Mouse (Mus musculus) midbrain, embryonic 13.5 days (tissue): ENCODE results near the gene Dhh. TPM values are rescaled to one million over a fixed set of nuclear protein-coding genes. Genes with fewer than 3 reads are reported as not detected.

Source experiments
- ATAC-seq: fragments of 200-750 bp; cut with Nextera tagmentation; 2 replicates; pipeline ENCODE4 v1.8.0; 2017; ENCODE audit warnings: mild to moderate bottlenecking, moderate TSS enrichment, moderate library complexity
- H3K27ac ChIP-seq: fragments of 300-500 bp; sonication (generic); 2 replicates; pipeline ENCODE4 v1.5.1; 2015; ENCODE audit warnings: inconsistent platforms, mild to moderate bottlenecking, moderate library complexity
- H3K27me3 ChIP-seq: fragments of 300-500 bp; sonication (generic); 2 replicates; pipeline ENCODE4 v1.6.1; 2015; ENCODE audit warnings: mild to moderate bottlenecking, inconsistent platforms
- H3K36me3 ChIP-seq: fragments of 300-500 bp; sonication (generic); 2 replicates; pipeline ENCODE4 v1.6.1; 2015; ENCODE audit warnings: mild to moderate bottlenecking, inconsistent platforms
- H3K4me1 ChIP-seq: fragments of 300-500 bp; sonication (generic); replicated peaks from 2 replicates; pipeline ENCODE4 v1.6.1; 2015; ENCODE audit warnings: inconsistent platforms
- H3K4me2 ChIP-seq: fragments of 300-500 bp; sonication (generic); replicated peaks from 2 replicates; pipeline ENCODE4 v1.6.1; 2015; ENCODE audit warnings: moderate library complexity, mild to moderate bottlenecking, inconsistent platforms
- H3K4me3 ChIP-seq: fragments of 300-500 bp; sonication (generic); replicated peaks from 2 replicates; pipeline ENCODE4 v1.5.1; 2015; ENCODE audit warnings: mild to moderate bottlenecking, inconsistent platforms
- H3K9ac ChIP-seq: fragments of 300-500 bp; sonication (generic); replicated peaks from 2 replicates; pipeline ENCODE4 v1.6.1; 2015; ENCODE audit warnings: mild to moderate bottlenecking, inconsistent platforms
- H3K9me3 ChIP-seq: fragments of 300-500 bp; sonication (generic); 2 replicates; pipeline ENCODE4 v1.6.1; 2016; ENCODE audit warnings: mild to moderate bottlenecking, inconsistent platforms
- WGBS: fragments of 180-500 bp; shearing (Covaris S2); methylation state at CpG from one replicate; pipeline ENCODE4 v1.1.7; 2015; 5-methylcytosine and 5-hydroxymethylcytosine counted together
- polyA plus RNA-seq: library from polyadenylated mRNA; unstranded; fragments of >200 nt; fragmentation: Nextera tagmentation; extraction: Ambion mirVana; gene quantifications from 2 replicates; pipeline ENCODE4 v1.2.1, GENCODE M21; 2015

Dhh gene
- polyA plus RNA-seq, 1 experiment from 2014 or later: 0.48 TPM

- ATAC-seq: no peak
- Histone ChIP-seq H3K4me1 (peaks cover 50% of the 10 kb centered on the region), H3K27ac (peak overlapping the region; percentile 11; the same call in 1 of the 2 replicates), H3K4me3 (peak overlapping the region; percentile 100), H3K9me3 (no peaks in the 10 kb centered on the region), H3K36me3 (peaks cover 21% of the 10 kb centered on the region), H3K4me2 (peak overlapping the region; percentile 100), H3K27me3 (no peaks in the 10 kb centered on the region), H3K9ac (peak overlapping the region; percentile 99)
- 9% methylated on average over 8 of the region's 8 CpGs for WGBS
Observed at GRCm38 (mm10) chr15:98869342-98870178, 28.8 kb downstream of the Dhh start.

- ATAC-seq: no peak
- peaks cover 31% of the 10 kb centered on the region for H3K36me3 ChIP-seq
- H3K27me3 ChIP-seq: no peaks in the 10 kb centered on the region
- H3K9ac ChIP-seq: peak overlapping the region; percentile 99
- peaks cover 50% of the 10 kb centered on the region for H3K4me1 ChIP-seq
- H3K27ac ChIP-seq: no peak overlapping the region
- peak overlapping the region; percentile 100 for H3K4me3 ChIP-seq
- WGBS: 32% methylated on average over 11 of the region's 11 CpGs
- H3K9me3 ChIP-seq: no peaks in the 10 kb centered on the region
- peak overlapping the region; percentile 100 for H3K4me2 ChIP-seq
Observed at GRCm38 (mm10) chr15:98868346-98869063, 29.8 kb downstream of the Dhh start.

GRCm38 (mm10) chr15:98867321-98867720, 31.0 kb downstream of the Dhh start:
- no peak for ATAC-seq
- peak overlapping the region; percentile 100 for H3K4me3 ChIP-seq
- peaks cover 43% of the 10 kb centered on the region for H3K36me3 ChIP-seq
- H3K27ac ChIP-seq: no peak overlapping the region
- H3K9ac ChIP-seq: 0 out of 2 replicates have a peak overlapping the region, but pooled peaks have one; percentile 2
- H3K27me3 ChIP-seq: no peaks in the 10 kb centered on the region
- H3K9me3 ChIP-seq: no peaks in the 10 kb centered on the region
- WGBS: 78% methylated on average over 6 of the region's 6 CpGs
- peak overlapping the region; percentile 100 for H3K4me2 ChIP-seq
- peaks cover 40% of the 10 kb centered on the region for H3K4me1 ChIP-seq

- Histone ChIP-seq H3K4me2 (no peak overlapping the region), H3K9me3 (no peaks in the 10 kb centered on the region)
- 90% methylated on average over 5 of the region's 5 CpGs for WGBS
Observed at GRCm38 (mm10) chr15:98866501-98866900, 31.8 kb downstream of the Dhh start.

GRCm38 (mm10) chr15:98865771-98866170, 32.6 kb downstream of the Dhh start:
- H3K9ac ChIP-seq: no peak overlapping the region

More at GRCm38 (mm10) chr15:98866501-98866900, 31.8 kb downstream of the Dhh start:
- Histone ChIP-seq H3K4me1 (peaks cover 40% of the 10 kb centered on the region), H3K4me3 (no peak overlapping the region), H3K36me3 (peaks cover 51% of the 10 kb centered on the region), H3K27me3 (no peaks in the 10 kb centered on the region), H3K9ac (no peak overlapping the region), H3K27ac (no peak overlapping the region)
- no peak for ATAC-seq

GRCm38 (mm10) chr15:98864951-98865350, 33.4 kb downstream of the Dhh start:
- no peak for ATAC-seq
- Histone ChIP-seq H3K4me2 (no peak overlapping the region), H3K4me1 (peaks cover 34% of the 10 kb centered on the region), H3K27me3 (no peaks in the 10 kb centered on the region), H3K9ac (no peak overlapping the region), H3K27ac (no peak overlapping the region), H3K9me3 (no peaks in the 10 kb centered on the region), H3K36me3 (peaks cover 67% of the 10 kb centered on the region), H3K4me3 (no peak overlapping the region)
- 97% methylated on average over 6 of the region's 6 CpGs for WGBS

More at GRCm38 (mm10) chr15:98865771-98866170, 32.6 kb downstream of the Dhh start:
- Histone ChIP-seq H3K27me3 (no peaks in the 10 kb centered on the region), H3K4me2 (no peak overlapping the region), H3K4me3 (no peak overlapping the region), H3K36me3 (peaks cover 59% of the 10 kb centered on the region), H3K4me1 (peaks cover 40% of the 10 kb centered on the region), H3K9me3 (no peaks in the 10 kb centered on the region), H3K27ac (no peak overlapping the region)
- ATAC-seq: no peak
- WGBS: 93% methylated on average over 8 of the region's 8 CpGs

GRCm38 (mm10) chr15:98863451-98863958, 34.8 kb downstream of the Dhh start:
- Histone ChIP-seq H3K9me3 (no peaks in the 10 kb centered on the region), H3K27ac (no peak overlapping the region), H3K4me2 (no peak overlapping the region), H3K9ac (no peak overlapping the region), H3K27me3 (no peaks in the 10 kb centered on the region), H3K4me1 (peaks cover 20% of the 10 kb centered on the region), H3K4me3 (no peak overlapping the region), H3K36me3 (peaks cover 81% of the 10 kb centered on the region)
- 93% methylated on average over 12 of the region's 12 CpGs for WGBS
- no peak for ATAC-seq

GRCm38 (mm10) chr15:98861701-98862410, 36.5 kb downstream of the Dhh start:
- Histone ChIP-seq H3K27ac (no peak overlapping the region), H3K9ac (no peak overlapping the region), H3K9me3 (no peaks in the 10 kb centered on the region), H3K4me3 (no peak overlapping the region), H3K4me2 (no peak overlapping the region), H3K4me1 (peaks cover 3% of the 10 kb centered on the region), H3K36me3 (peaks cover 98% of the 10 kb centered on the region), H3K27me3 (no peaks in the 10 kb centered on the region)
- 90% methylated on average over 21 of the region's 21 CpGs for WGBS
- ATAC-seq: no peak

GRCm38 (mm10) chr15:98860921-98861320, 37.4 kb downstream of the Dhh start:
- Histone ChIP-seq H3K4me3 (no peak overlapping the region), H3K4me2 (no peak overlapping the region), H3K27me3 (no peaks in the 10 kb centered on the region), H3K4me1 (no peaks in the 10 kb centered on the region), H3K9ac (no peak overlapping the region), H3K36me3 (peaks cover 100% of the 10 kb centered on the region), H3K27ac (no peak overlapping the region), H3K9me3 (no peaks in the 10 kb centered on the region)
- WGBS: 95% methylated on average over 18 of the region's 18 CpGs
- ATAC-seq: no peak

- WGBS: 89% methylated on average over 9 of the region's 9 CpGs
- no peak overlapping the region for H3K9ac ChIP-seq
- no peak overlapping the region for H3K4me3 ChIP-seq
Observed at GRCm38 (mm10) chr15:98859319-98860043, 38.9 kb downstream of the Dhh start.

GRCm38 (mm10) chr15:98854214-98854613, 44.1 kb downstream of the Dhh start:
- Histone ChIP-seq H3K27ac (no peak overlapping the region), H3K9me3 (no peaks in the 10 kb centered on the region), H3K4me2 (no peak overlapping the region), H3K4me3 (no peak overlapping the region), H3K4me1 (no peaks in the 10 kb centered on the region), H3K27me3 (no peaks in the 10 kb centered on the region), H3K36me3 (peaks cover 100% of the 10 kb centered on the region), H3K9ac (no peak overlapping the region)
- ATAC-seq: no peak
- WGBS: 95% methylated on average over 16 of the region's 16 CpGs

More at GRCm38 (mm10) chr15:98859319-98860043, 38.9 kb downstream of the Dhh start:
- Histone ChIP-seq H3K4me2 (no peak overlapping the region), H3K9me3 (no peaks in the 10 kb centered on the region), H3K36me3 (peaks cover 100% of the 10 kb centered on the region), H3K27ac (no peak overlapping the region), H3K27me3 (no peaks in the 10 kb centered on the region), H3K4me1 (no peaks in the 10 kb centered on the region)
- no peak for ATAC-seq
